Mouse (Mus musculus) adrenal gland, adult 2 months (tissue): ENCODE results near the gene Neurod2. TPM values are rescaled to one million over a fixed set of nuclear protein-coding genes. Genes with fewer than 3 reads are reported as not detected.

ENCODE experiments used
- DNase-seq: peaks from one replicate; pipeline ENCODE4 v3.0.0; 2021
- long read RNA-seq: library from polyadenylated mRNA; stranded (forward); transcript quantifications from one replicate; pipeline ENCODE4 v2.0.0, GENCODE M21; 2021
- polyA plus RNA-seq: library from polyadenylated mRNA; depleted of rRNA; stranded (reverse); fragments of >200 nt; gene quantifications from 2 replicates; pipeline ENCODE4 v1.2.3, GENCODE M21; 2012; rRNA removed
- total RNA-seq, 2 experiments: library from RNA; stranded (reverse); gene quantifications; 2 replicates each; pipeline ENCODE4 v1.2.3; 2021

The Neurod2 gene
- total RNA-seq: not detected
- not detected in 2 replicates for polyA plus RNA-seq
- long read RNA-seq: 0 reads

DNA sequence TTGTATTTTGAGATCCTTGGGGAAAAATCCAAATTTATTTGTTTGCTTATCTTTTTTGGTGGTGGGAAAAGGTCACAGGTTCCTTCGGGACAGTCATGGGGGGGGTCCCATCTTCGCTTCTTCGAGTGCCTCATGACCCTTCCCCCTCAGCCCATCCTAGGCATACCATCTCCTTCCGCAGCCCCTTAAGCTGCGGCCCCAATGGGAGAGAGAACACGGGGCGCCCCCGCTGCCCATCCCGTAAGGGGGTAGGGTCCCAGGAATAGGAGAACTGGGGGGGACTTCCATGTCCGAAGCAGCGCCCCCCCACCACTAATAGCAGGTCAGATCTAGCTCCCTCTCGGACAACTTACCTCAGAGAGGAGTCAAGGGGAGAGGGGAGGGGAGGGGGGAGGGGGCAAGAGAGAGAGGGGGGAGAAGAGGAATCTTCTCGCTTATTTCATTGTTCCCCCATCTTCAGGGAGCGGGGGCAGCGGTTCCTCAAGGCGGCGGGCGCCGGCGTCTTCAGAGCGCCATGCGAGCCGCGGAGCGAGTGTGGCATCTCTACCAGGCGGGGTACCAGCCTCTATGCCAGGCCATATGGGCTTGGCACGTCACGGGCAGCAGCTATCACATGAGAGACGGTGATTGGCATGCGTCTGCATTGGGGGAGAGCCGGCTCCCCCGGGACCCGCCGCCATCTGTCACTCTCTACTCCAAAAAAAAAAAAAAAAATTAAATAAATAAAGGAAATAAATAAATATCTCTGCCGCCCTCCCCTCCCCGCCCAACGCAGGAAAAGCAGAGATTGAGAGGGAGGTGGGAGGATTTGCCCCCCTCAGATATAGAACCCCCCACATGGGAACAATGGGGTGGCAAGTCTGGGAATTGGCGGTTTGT lies at the start of gene Neurod2:
Neurod2 (minus strand) TSS at position 568 of the 879 bp plus-strand sequence.
- no peak for DNase-seq

GRCm38 (mm10) chr11:98377787-98378186 lies 48.3 kb upstream of the Neurod2 start:
- no peak for DNase-seq

GRCm38 (mm10) chr11:98376756-98377155 lies 47.3 kb upstream of the Neurod2 start:
- DNase-seq: no peak

- DNase-seq: no peak
Observed at GRCm38 (mm10) chr11:98374266-98374665, 44.8 kb upstream of the Neurod2 start.

DNA sequence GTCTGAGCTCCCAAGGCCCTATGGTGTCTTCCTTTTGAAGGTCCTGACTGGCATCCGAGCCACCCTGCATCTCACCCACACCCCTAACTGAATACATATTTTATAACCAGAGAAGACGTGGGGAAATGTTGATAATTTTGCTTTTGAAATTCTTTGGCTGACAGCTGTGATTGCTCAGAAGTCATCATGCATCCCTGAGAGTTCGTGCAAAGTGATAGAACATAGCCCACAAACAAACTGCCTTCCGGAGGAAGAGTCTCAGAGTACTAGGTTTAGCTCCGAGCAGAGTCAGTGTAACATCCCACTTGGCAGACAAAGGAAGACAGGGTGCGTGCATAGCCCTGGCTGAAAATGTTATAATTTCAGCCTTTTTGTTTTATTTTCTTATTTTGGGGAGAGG lies 43.8 kb upstream of the Neurod2 start:
- no peak for DNase-seq

GRCm38 (mm10) chr11:98372406-98372805 lies 43.0 kb upstream of the Neurod2 start:
- DNase-seq: peak; percentile 46

- no peak for DNase-seq
Observed at GRCm38 (mm10) chr11:98371556-98372240, 42.2 kb upstream of the Neurod2 start.

GRCm38 (mm10) chr11:98370588-98370987 lies 41.1 kb upstream of the Neurod2 start:
- no peak for DNase-seq

DNA sequence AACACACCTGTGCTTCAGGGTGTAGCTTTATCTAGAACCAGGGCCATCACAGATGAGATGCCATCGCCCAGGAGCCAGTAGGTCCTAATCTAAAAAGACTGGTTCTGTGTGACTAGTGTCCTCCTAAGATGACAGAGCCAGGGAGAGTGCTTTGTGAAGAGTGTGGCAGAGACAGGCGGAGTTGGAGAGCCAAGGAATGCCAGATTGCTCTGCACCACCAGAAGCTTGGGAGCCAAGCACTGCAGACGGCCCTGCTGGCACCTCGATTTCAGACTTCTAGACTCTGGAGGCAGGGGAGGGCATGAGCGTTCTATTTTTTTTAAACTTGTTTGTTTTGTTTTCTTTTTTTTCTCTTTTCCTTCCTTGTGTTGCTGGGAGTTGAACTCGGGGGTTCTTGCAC lies 39.9 kb upstream of the Neurod2 start:
- no peak for DNase-seq

GRCm38 (mm10) chr11:98367863-98368186 lies 38.4 kb upstream of the Neurod2 start:
- DNase-seq: no peak

DNA sequence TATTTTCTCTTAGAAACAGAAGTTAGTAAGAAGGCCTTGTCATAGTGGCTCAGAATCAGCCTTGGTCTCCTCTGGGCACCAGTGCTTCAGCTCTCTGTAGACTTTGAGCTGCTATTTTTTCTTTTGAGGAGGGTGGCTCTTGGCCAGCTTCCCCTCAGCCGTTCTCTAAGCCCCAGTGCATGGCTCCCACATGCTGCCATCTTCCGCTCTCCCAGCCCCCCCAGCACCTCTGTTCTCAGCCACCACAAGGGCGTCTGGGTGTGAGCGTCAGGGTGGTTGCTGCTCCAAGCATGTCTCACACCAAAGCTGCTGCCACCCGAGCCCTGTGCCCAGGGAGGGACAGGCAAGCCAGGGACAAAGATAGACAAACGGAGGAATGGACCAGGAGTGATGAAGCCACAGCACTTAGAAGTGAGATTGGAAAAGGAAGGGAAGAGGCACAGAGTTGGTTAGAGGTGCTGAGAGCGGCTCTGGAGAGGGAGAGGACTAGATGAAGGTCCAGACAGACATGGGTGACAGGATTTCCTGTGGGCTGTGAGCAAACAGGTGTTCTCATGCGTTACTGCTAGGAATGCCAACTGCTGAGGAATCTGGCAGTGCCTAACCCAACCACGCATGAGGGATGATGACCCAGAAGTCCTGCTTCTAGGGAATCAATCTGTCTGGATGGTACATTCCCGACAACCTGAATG lies 37.9 kb upstream of the Neurod2 start:
- no peak for DNase-seq

- DNase-seq: no peak
Observed at GRCm38 (mm10) chr11:98366290-98366689, 36.8 kb upstream of the Neurod2 start.

DNA sequence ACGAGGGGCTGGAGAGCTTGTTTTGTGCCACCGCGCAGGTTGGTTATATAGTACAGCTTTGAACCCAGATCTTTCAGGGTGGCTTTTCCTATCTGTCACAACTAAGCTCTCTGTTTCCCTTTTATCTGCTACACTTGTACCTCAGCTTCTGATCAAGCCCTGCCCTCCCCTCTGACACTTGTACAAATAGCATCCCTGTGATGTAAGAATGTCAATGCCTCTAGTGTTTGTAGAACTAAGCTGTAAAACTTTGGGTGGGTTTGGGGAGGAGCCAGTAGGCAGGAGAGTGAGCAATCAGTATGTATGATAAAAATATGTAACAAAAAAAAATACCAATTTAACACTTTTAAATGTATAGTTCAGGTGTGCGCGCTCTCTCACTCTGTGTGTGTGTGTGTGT lies 35.0 kb upstream of the Neurod2 start:
- no peak for DNase-seq

DNA sequence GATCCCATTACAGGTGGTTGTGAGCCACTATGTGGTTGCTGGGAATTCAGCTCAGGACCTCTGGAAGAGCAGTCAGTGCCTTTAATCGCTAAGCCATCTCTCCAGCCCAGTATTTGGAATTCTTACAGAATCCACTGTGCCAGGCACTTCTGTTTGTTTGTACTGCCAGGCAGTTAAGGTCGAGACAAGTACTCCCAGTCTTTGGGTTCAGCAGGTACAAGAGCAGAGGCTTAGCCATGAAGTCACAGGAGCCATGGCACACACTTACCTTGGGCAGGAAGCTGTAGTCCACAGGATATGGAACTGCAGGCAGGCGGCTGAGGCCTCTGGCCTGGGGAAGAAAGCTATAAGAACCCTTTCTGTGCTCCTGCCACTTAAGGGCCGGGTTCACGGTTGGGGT lies 34.4 kb upstream of the Neurod2 start:
- no peak for DNase-seq

DNA sequence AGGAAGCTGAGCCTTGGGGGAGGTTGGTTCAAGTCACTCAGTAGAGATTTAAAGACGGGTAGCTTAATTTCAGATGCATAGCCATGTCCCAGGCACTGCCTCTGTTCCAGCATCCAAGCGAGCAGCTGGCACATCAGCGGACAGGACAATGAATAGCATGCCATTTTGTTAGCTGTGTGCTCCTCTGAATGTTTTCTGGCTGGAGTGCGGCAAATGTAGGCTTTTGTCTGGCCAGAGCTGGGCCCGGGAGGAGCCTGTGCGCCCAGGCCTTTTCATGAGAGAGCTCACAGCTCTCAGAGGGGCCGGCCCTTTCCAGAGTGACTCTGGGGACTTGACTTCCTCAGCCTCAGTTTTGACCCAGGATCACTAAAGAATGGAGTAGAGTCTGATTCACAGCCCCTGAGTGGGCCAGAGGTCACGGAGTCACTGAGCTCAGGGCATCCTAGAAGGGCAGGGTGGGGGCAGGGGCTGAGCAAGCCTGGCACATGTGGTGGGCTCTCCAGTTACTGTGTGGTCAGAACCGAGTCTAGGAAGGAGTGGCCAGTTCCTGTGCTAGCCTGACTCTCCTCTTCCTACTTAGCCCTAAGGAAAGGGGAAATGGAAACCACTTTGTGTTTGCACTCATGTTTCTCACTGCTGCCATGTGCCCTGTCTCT lies 31.5 kb upstream of the Neurod2 start:
- DNase-seq: no peak

DNA sequence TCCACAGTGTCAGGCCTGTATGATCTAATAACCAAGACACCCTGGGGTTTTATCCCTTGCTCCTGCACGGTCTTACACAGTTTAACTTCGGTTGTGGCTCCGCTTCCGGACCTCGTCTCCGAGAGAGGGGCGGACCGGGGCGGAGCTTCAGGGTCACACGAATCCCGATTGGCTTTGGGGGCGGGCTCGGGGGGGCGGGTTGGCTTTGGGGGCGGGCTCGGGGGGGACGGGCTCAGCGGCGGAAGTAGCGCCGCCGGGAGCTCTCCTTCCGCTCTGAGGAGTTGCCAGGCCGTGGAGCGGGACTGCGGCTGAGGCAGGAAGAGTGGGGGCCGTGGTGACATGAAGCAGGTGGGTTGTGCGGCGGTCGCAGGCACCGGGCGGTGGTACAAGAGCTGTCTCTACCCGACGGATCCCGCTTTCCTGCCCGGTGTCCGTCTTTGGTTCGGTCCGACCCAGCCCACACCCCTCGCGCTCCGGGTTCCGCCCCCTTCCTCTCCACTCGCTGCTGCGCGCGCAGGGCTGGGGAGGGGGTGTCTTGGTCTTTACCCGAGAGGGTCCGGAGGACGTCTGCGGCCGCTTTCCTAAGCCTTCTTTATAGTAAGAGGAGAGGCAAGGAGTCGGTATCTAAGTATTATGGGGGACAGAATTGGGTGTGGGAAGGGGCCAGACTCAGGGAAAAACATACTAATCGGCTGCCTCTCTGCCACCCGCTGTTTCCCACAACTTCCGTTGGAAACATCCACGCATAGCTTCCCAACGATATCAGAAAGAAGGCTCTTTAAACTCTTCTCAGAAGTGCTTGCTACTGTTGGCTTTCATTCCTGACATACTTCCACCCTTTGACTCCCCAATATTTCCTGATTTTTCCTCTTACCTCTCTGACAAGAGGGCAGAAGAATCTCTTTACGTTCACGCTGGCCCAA lies 29.0 kb upstream of the Neurod2 start, which contains the start of gene Stard3:
Stard3 (plus strand) TSS at position 208 of the 923 bp plus-strand sequence.
- DNase-seq: peak; percentile 92

GRCm38 (mm10) chr11:98357396-98358160 lies 28.1 kb upstream of the Neurod2 start:
- no peak for DNase-seq

DNA sequence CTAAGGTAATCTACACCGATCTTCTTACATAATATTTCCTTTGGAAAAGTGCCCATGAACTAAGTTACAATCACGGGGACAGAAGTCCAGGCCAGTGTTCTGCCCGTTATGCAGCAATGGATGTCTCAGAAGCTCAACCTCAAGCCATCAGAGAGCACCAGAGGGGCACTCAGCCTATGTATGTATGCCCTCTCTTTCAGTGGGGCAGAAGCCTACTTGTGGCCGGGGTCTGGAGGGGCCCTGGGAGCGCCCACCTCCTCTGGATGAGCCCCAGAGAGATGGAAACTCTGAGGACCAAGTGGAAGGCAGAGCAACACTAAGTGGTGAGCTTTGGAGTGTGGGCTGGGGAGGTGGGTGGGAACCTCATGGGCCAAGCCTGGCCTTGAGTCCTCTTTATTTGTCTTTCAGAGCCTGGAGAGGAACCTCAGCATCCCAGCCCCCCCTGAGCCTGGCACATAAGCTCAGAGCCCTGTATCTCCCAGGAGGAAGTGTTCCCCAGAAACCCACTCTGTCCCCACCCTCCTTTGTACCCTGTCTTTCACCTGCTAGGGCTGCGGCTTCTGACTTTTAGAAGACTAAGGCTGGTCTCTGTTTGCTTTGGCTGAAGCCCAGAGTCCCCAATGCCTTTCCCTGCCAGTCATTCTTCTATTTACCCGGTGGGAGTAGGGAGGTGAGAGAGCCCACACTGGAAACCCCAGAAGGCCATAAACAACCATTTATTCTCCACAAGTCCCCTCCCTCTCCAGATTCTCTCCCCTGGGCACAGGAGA lies 27.4 kb upstream of the Neurod2 start:
- DNase-seq: no peak

DNA sequence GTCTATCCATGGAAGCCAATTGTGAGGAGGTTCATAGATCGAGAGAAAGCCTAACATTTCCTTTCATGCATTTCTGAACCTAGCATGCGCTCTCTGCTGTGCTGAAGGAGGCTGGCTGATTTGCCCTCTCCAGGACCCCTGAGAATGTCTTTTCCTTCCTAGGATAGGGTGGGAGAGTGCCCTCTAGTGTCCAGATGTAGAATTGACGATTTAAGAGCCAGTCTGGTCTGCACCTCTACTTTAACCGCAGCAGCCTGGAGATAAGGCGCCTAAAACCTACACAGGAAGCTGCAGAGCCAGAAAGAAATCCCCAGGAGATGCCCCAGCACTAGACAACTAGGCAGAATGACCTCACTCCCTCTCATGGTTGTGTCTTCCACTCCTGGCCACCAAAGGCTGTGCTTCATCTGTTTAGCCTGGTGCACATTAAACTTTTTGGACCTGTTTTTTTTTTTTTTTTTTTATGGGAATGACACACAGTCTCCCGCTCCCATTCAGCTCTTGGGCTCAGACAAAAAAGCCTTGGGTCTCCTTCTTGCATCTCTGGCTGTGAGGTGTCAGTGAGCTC lies 26.4 kb upstream of the Neurod2 start:
- no peak for DNase-seq
